23 mouse cellular contexts compared by ENCODE assay signal in the genomic region with DNA sequence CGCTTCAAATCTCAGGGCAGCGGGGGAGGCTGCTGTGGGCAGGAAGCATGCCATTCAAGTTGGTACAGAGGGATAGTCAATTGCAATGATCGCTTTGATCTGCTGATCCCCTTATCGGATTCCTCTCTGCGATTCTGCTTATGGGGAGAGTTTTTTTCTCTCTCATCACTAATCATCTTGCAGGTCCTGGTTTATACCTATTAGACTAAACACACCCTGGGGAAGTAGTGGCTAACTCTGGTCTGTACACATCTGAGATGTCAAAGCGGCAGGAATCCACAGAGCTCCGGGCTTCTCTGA.
DNase-seq lines count a peak whose midpoint lies in the region; ATAC-seq and TF ChIP-seq lines count a peak whose summit lies in the region.
"Had no signal": no experiment of that assay in that cellular context is flagged by ENCODE, and none has a peak within 500 bp of the region (broad histone marks: within the 10 kb centered on the region; RNA-seq: fewer than 3 reads in every experiment).

No protein-coding gene starts in this region.

- TF ChIP-seq CTCF in hindbrain, postnatal 0 days (IDR thresholded peaks at IDR 0.05; ENCODE audit: low read depth): no peak
- no peak for TF ChIP-seq CTCF in lung, adult 2 months (IDR thresholded peaks at IDR 0.05; ENCODE audit: insufficient read depth, low read length)

- no peak overlapping the region for H3K4me3 ChIP-seq in hindbrain, embryonic 10.5 days
- no peak overlapping the region for H3K4me3 ChIP-seq in hindbrain, embryonic 11.5 days (ENCODE audit: low read depth, low read length)
- no peak overlapping the region for H3K4me3 ChIP-seq in forebrain, embryonic 16.5 days (replicated peaks; ENCODE audit: low read length)
- H3K4me3 ChIP-seq in hindbrain, postnatal 0 days (ENCODE audit: low read length): no peak overlapping the region
- no peak overlapping the region for H3K4me3 ChIP-seq in midbrain, embryonic 16.5 days (ENCODE audit: low read depth, low read length)
- H3K4me3 ChIP-seq in lung, adult 2 months (replicated peaks; ENCODE audit: extremely low read depth, low read depth, low read length): no peak overlapping the region
- H3K4me3 ChIP-seq: gastrocnemius, adult 2 months; heart, embryonic 12.5 days; liver, embryonic 15.5 days; neural tube, embryonic 13.5 days; stomach, embryonic 15.5 days had no signal

- H3K9ac ChIP-seq in hindbrain, embryonic 11.5 days (ENCODE audit: low read depth, low read length): no peak overlapping the region
- no peak overlapping the region for H3K9ac ChIP-seq in forebrain, embryonic 16.5 days (replicated peaks; ENCODE audit: low read depth, low read length)
- no peak overlapping the region for H3K9ac ChIP-seq in hindbrain, postnatal 0 days (replicated peaks; ENCODE audit: low read length)
- H3K9ac ChIP-seq in midbrain, embryonic 16.5 days (ENCODE audit: low read depth, low read length): 0 out of 2 replicates have a peak overlapping the region, but pooled peaks have one; percentile 1
- H3K9ac ChIP-seq: heart, embryonic 12.5 days; liver, embryonic 15.5 days; neural tube, embryonic 13.5 days; stomach, embryonic 15.5 days had no signal

- peak overlapping the region; percentile 88 for H3K27ac ChIP-seq in hindbrain, embryonic 10.5 days
- H3K27ac ChIP-seq in hindbrain, embryonic 11.5 days (ENCODE audit: low read depth, low read length): no peak overlapping the region
- no peak overlapping the region for H3K27ac ChIP-seq in forebrain, embryonic 16.5 days (ENCODE audit: low read length)
- H3K27ac ChIP-seq in hindbrain, postnatal 0 days: peak overlapping the region; percentile 22; the same call in 1 of the 2 replicates
- no peak overlapping the region; the same call in 1 of the 2 replicates for H3K27ac ChIP-seq in midbrain, embryonic 16.5 days (ENCODE audit: low read length)
- H3K27ac ChIP-seq: gastrocnemius, adult 2 months; liver, embryonic 15.5 days; neural tube, embryonic 13.5 days; stomach, embryonic 15.5 days had no signal

- DNase-seq in hindbrain, embryonic 10.5 days (ENCODE audit: low spot score): no peak
- DNase-seq in hindbrain, embryonic 11.5 days (ENCODE audit: low spot score): no peak
- DNase-seq in hindbrain, postnatal 0 days (ENCODE audit: low spot score): no peak
- no peak for DNase-seq in frontal cortex, adult 2 months (ENCODE audit: extremely low spot score in 1 of 2, low spot score in 1 of 2)
- DNase-seq in lung, adult 2 months: no peak
- DNase-seq: adrenal gland, postnatal 25 days; cerebellum, adult 11-12 months; gastrocnemius, adult 2 months; heart, adult 11 months; heart, postnatal 14 days; kidney, adult 8-10 months; kidney, postnatal 36 days; right cerebral cortex, postnatal 14 days had no signal

- H3K9me3 ChIP-seq in hindbrain, embryonic 10.5 days: peaks cover 6% of the 10 kb centered on the region; the same call in 1 of the 2 replicates
- no peaks in the 10 kb centered on the region for H3K9me3 ChIP-seq in hindbrain, embryonic 11.5 days (ENCODE audit: control insufficient read depth, low read length)
- no peaks in the 10 kb centered on the region for H3K9me3 ChIP-seq in forebrain, embryonic 16.5 days (ENCODE audit: control insufficient read depth, low read length)
- no peaks in the 10 kb centered on the region for H3K9me3 ChIP-seq in hindbrain, postnatal 0 days (ENCODE audit: low read length)
- no peaks in the 10 kb centered on the region for H3K9me3 ChIP-seq in midbrain, embryonic 16.5 days (replicated peaks; ENCODE audit: control insufficient read depth, low read length, poor library complexity, severe bottlenecking)
- H3K9me3 ChIP-seq: G1E; liver, embryonic 15.5 days; neural tube, embryonic 13.5 days; stomach, embryonic 15.5 days had no signal

- no peak for ATAC-seq in hindbrain, embryonic 11.5 days (ENCODE audit: low FRiP score)
- ATAC-seq in forebrain, embryonic 16.5 days: no peak
- ATAC-seq in hindbrain, postnatal 0 days: no peak
- ATAC-seq in midbrain, embryonic 16.5 days: no peak; the same call in 1 of the 2 replicates
- no peak for ATAC-seq in megakaryocyte, adult 5-6 weeks (ENCODE audit: poor library complexity, severe bottlenecking)
- ATAC-seq: activated CD4-positive, CD25-positive, alpha-beta regulatory T cell, adult 4 months; lung, postnatal 0 days had no signal

- H3K27me3 ChIP-seq in hindbrain, embryonic 10.5 days (ENCODE audit: insufficient read depth, poor library complexity, severe bottlenecking): peaks cover 8% of the 10 kb centered on the region
- 0 out of 2 replicates have a peak, but pooled peaks cover 2% of the 10 kb centered on the region for H3K27me3 ChIP-seq in hindbrain, embryonic 11.5 days (ENCODE audit: control insufficient read depth, insufficient read depth, low read length)
- no peaks in the 10 kb centered on the region for H3K27me3 ChIP-seq in forebrain, embryonic 16.5 days (replicated peaks; ENCODE audit: control insufficient read depth, insufficient read depth, low read length)
- no peaks in the 10 kb centered on the region for H3K27me3 ChIP-seq in hindbrain, postnatal 0 days (ENCODE audit: insufficient read depth, low read length)
- H3K27me3 ChIP-seq in midbrain, embryonic 16.5 days (ENCODE audit: control insufficient read depth, insufficient read depth, low read depth, low read length): 0 out of 2 replicates have a peak, but pooled peaks cover 2% of the 10 kb centered on the region
- H3K27me3 ChIP-seq: heart, embryonic 12.5 days; liver, embryonic 15.5 days; stomach, embryonic 15.5 days had no signal

- 51% methylated on average over 7 of the region's 7 CpGs for WGBS in hindbrain, embryonic 10.5 days
- 49% methylated on average over 7 of the region's 7 CpGs for WGBS in hindbrain, embryonic 11.5 days
- 43% methylated on average over 7 of the region's 7 CpGs for WGBS in forebrain, embryonic 16.5 days
- 32% methylated on average over 7 of the region's 7 CpGs for WGBS in hindbrain, postnatal 0 days
- 20% methylated on average over 7 of the region's 7 CpGs for WGBS in midbrain, embryonic 16.5 days
- WGBS in lung, adult 2 months: 87% methylated on average over 7 of the region's 7 CpGs

- H3K4me2 ChIP-seq in hindbrain, embryonic 11.5 days (replicated peaks; ENCODE audit: low read depth, low read length): no peak overlapping the region
- peak overlapping the region; percentile 37; the same call in 1 of the 2 replicates for H3K4me2 ChIP-seq in forebrain, embryonic 16.5 days (ENCODE audit: low read length)
- H3K4me2 ChIP-seq in hindbrain, postnatal 0 days (ENCODE audit: low read depth, low read length): peak overlapping the region; percentile 11; the same call in 1 of the 2 replicates
- H3K4me2 ChIP-seq in midbrain, embryonic 16.5 days (ENCODE audit: low read length): peak overlapping the region; percentile 47
- H3K4me2 ChIP-seq: heart, embryonic 12.5 days; liver, embryonic 15.5 days; stomach, embryonic 15.5 days had no signal

- TF ChIP-seq POLR2A in lung, adult 2 months (IDR thresholded peaks at IDR 0.05; ENCODE audit: borderline replicate concordance, extremely low read depth, low read depth, low read length): no peak

- H3K36me3 ChIP-seq in hindbrain, embryonic 10.5 days: no peaks in the 10 kb centered on the region
- no peaks in the 10 kb centered on the region for H3K36me3 ChIP-seq in hindbrain, embryonic 11.5 days (ENCODE audit: control insufficient read depth, insufficient read depth, low read length)
- no peaks in the 10 kb centered on the region for H3K36me3 ChIP-seq in forebrain, embryonic 16.5 days (ENCODE audit: control insufficient read depth, insufficient read depth)
- H3K36me3 ChIP-seq in hindbrain, postnatal 0 days (ENCODE audit: insufficient read depth, low read length): no peaks in the 10 kb centered on the region
- H3K36me3 ChIP-seq in midbrain, embryonic 16.5 days (ENCODE audit: control insufficient read depth, insufficient read depth, low read length): no peaks in the 10 kb centered on the region
- H3K36me3 ChIP-seq: G1E; heart, embryonic 12.5 days; liver, embryonic 15.5 days; neural tube, embryonic 13.5 days; stomach, embryonic 15.5 days had no signal

- peaks cover 39% of the 10 kb centered on the region for H3K4me1 ChIP-seq in hindbrain, embryonic 10.5 days (replicated peaks)
- peaks cover 2% of the 10 kb centered on the region; the same call in 1 of the 2 replicates for H3K4me1 ChIP-seq in hindbrain, embryonic 11.5 days (replicated peaks; ENCODE audit: control insufficient read depth, insufficient read depth, low read length)
- H3K4me1 ChIP-seq in forebrain, embryonic 16.5 days (replicated peaks; ENCODE audit: control insufficient read depth, insufficient read depth, low read length): peaks cover 42% of the 10 kb centered on the region
- H3K4me1 ChIP-seq in hindbrain, postnatal 0 days (ENCODE audit: insufficient read depth, low read length): peaks cover 18% of the 10 kb centered on the region
- H3K4me1 ChIP-seq in midbrain, embryonic 16.5 days (ENCODE audit: control insufficient read depth, insufficient read depth, low read length): peaks cover 17% of the 10 kb centered on the region
- no peaks in the 10 kb centered on the region for H3K4me1 ChIP-seq in lung, adult 2 months (ENCODE audit: control insufficient read depth, insufficient read depth, low read length)
- H3K4me1 ChIP-seq: liver, embryonic 15.5 days; stomach, embryonic 15.5 days had no signal

Comparison
In these comparisons a context has a peak if more than half of its experiments do, and no peak if none do; other contexts are left out.
1. H3K27ac ChIP-seq: peak in hindbrain, embryonic 10.5 days (single experiment) and hindbrain, postnatal 0 days (single experiment); none in hindbrain, embryonic 11.5 days (single experiment), forebrain, embryonic 16.5 days (single experiment) and midbrain, embryonic 16.5 days (single experiment).